Mouse (Mus musculus): Measurements from ENCODE around the gene Tomm40.
"Not testable (repeated sequence)": the region's sequence is repeated elsewhere in the genome, so short reads cannot be mapped to it uniquely, and the experiment has no call there.

Tomm40 gene

GRCm38 (mm10) chr7:19702859-19703555, 12.2 kb downstream of the Tomm40 start:
- no peak for DNase-seq

GRCm38 (mm10) chr7:19701069-19701761, 14.0 kb downstream of the Tomm40 start:
- peak; percentile 41 to 68 for DNase-seq

GRCm38 (mm10) chr7:19700299-19701068, 14.8 kb downstream of the Tomm40 start:
- no peak for DNase-seq

- DNase-seq = no peak
Measured at GRCm38 (mm10) chr7:19699827-19700148, 15.4 kb downstream of the Tomm40 start.

GRCm38 (mm10) chr7:19698907-19699826, 16.1 kb downstream of the Tomm40 start, which contains the start of gene Apoe:
Apoe (minus strand) TSS chr7:19699188.
- DNase-seq = peak in 1 of 2 experiments; percentile 55

GRCm38 (mm10) chr7:19697949-19698906, 17.0 kb downstream of the Tomm40 start:
- DNase-seq = peak in 1 of 2 experiments; percentile 37

GRCm38 (mm10) chr7:19696336-19696873, 18.8 kb downstream of the Tomm40 start:
- no peak for DNase-seq

GRCm38 (mm10) chr7:19695881-19696280, 19.4 kb downstream of the Tomm40 start:
- no peak for DNase-seq

GRCm38 (mm10) chr7:19695213-19695594, 20.0 kb downstream of the Tomm40 start:
- no peak for DNase-seq

GRCm38 (mm10) chr7:19694336-19695212, 20.7 kb downstream of the Tomm40 start:
- no peak for DNase-seq

- DNase-seq = peak in 1 of 2 experiments; percentile 34
Measured at GRCm38 (mm10) chr7:19693421-19693820, 21.8 kb downstream of the Tomm40 start.

GRCm38 (mm10) chr7:19691873-19692865, 23.1 kb downstream of the Tomm40 start, which contains the start of gene Apoc1:
Apoc1 (minus strand) TSS chr7:19692660.
- DNase-seq = no peak

GRCm38 (mm10) chr7:19691434-19691833, 23.8 kb downstream of the Tomm40 start:
- DNase-seq = no peak

- no peak for DNase-seq
Measured at GRCm38 (mm10) chr7:19690845-19691244, 24.4 kb downstream of the Tomm40 start.

- DNase-seq = no peak
Measured at GRCm38 (mm10) chr7:19688611-19689010, 26.6 kb downstream of the Tomm40 start.

GRCm38 (mm10) chr7:19688101-19688500, 27.1 kb downstream of the Tomm40 start:
- DNase-seq = no peak

- not testable (repeated sequence) for DNase-seq
Measured at GRCm38 (mm10) chr7:19686927-19687583, 28.2 kb downstream of the Tomm40 start.

GRCm38 (mm10) chr7:19686521-19686920, 28.7 kb downstream of the Tomm40 start:
- no peak for DNase-seq
